Mouse (Mus musculus) gonadal fat pad, adult 2 months (tissue): ENCODE measurements around the gene Fut1. TPM values are rescaled to one million over a fixed set of nuclear protein-coding genes. Genes with fewer than 3 reads are reported as not detected.

Experiments used
- DNase-seq: peaks from one replicate; pipeline ENCODE4 v3.0.0-alpha.2; 2012; ENCODE audit warnings: low read depth
- polyA plus RNA-seq: library from polyadenylated mRNA; depleted of rRNA; stranded (reverse); fragments of >200 nt; gene quantifications from 2 replicates; pipeline ENCODE4 v1.2.3, GENCODE M21; 2012; rRNA removed

The Fut1 gene
- polyA plus RNA-seq, 1 experiment = 24.1 TPM

- DNase-seq = no peak
These were observed 50.7 kb downstream of the Fut1 start for GRCm38 (mm10) chr7:45667761-45668160.

GRCm38 (mm10) chr7:45668921-45669320, 51.8 kb downstream of the Fut1 start:
- no peak for DNase-seq

Other genes with a start within 250 kb of the Fut1 start
- 5.7 and 7.2 TPM in 2 replicates for gene Lin7b, start 246.7 kb upstream of the Fut1 start, polyA plus RNA-seq
- 216 and 217 TPM in 2 replicates for gene Snrnp70, start 221.5 kb upstream of the Fut1 start, polyA plus RNA-seq
- 0.27 and 0.28 TPM in 2 replicates for gene Kcna7, start 211.6 kb upstream of the Fut1 start, polyA plus RNA-seq
- gene Ntf5, start 203.6 kb upstream of the Fut1 start, polyA plus RNA-seq = 1.8 and 2.6 TPM in 2 replicates
- gene Lhb, start 196.5 kb upstream of the Fut1 start, polyA plus RNA-seq = 0.80 and 2.1 TPM in 2 replicates
- 75.3 and 76.4 TPM in 2 replicates for gene Gys1, start 182.4 kb upstream of the Fut1 start, polyA plus RNA-seq
- 46.0 and 47.8 TPM in 2 replicates for gene Ruvbl2, start 179.2 kb upstream of the Fut1 start, polyA plus RNA-seq
- gene Ftl1, start 157.4 kb upstream of the Fut1 start, polyA plus RNA-seq = 2,754 and 3,247 TPM in 2 replicates
- 92.8 and 104 TPM in 2 replicates for gene Bax, start 150.4 kb upstream of the Fut1 start, polyA plus RNA-seq
- gene Tulp2, start 135.4 kb upstream of the Fut1 start, polyA plus RNA-seq = 2.5 and 2.6 TPM in 2 replicates
- gene Gm45808, start 130.5 kb upstream of the Fut1 start, polyA plus RNA-seq = 1.2 and 6.9 TPM in 2 replicates
- gene Dhdh, start 128.5 kb upstream of the Fut1 start, polyA plus RNA-seq = 15.6 and 16.4 TPM in 2 replicates
- 540 and 702 TPM in 2 replicates for gene Nucb1, start 106.9 kb upstream of the Fut1 start, polyA plus RNA-seq
- 19.6 and 24.0 TPM in 2 replicates for gene Ppp1r15a, start 91.0 kb upstream of the Fut1 start, polyA plus RNA-seq
- 13.5 and 13.9 TPM in 2 replicates for gene Plekha4, start 91.0 kb upstream of the Fut1 start, polyA plus RNA-seq
- 2.6 and 6.3 TPM in 2 replicates for gene Hsd17b14, start 62.4 kb upstream of the Fut1 start, polyA plus RNA-seq
- 111 and 127 TPM in 2 replicates for gene Bcat2, start 47.1 kb upstream of the Fut1 start, polyA plus RNA-seq
- gene Fgf21, start 1.8 kb upstream of the Fut1 start, polyA plus RNA-seq = 2.0 TPM in 2 replicates
- gene Izumo1, start 4.5 kb downstream of the Fut1 start, polyA plus RNA-seq = 0.58 and 0.75 TPM in 2 replicates
- 24.9 and 25.9 TPM in 2 replicates for gene Rasip1, start 10.2 kb downstream of the Fut1 start, polyA plus RNA-seq
- gene Mamstr, start 22.7 kb downstream of the Fut1 start, polyA plus RNA-seq = 6.1 and 7.7 TPM in 2 replicates
- gene Fut2, start 49.1 kb downstream of the Fut1 start, polyA plus RNA-seq = 1.1 and 2.9 TPM in 2 replicates
- gene Ntn5, start 66.7 kb downstream of the Fut1 start, polyA plus RNA-seq = 0.85 and 2.7 TPM in 2 replicates
- gene Sec1, start 77.1 kb downstream of the Fut1 start, polyA plus RNA-seq = 1.7 and 2.8 TPM in 2 replicates
- gene Car11, start 82.6 kb downstream of the Fut1 start, polyA plus RNA-seq = 9.1 and 11.8 TPM in 2 replicates
- 31.0 and 50.0 TPM in 2 replicates for gene Dbp, start 87.8 kb downstream of the Fut1 start, polyA plus RNA-seq
- 1,223 and 1,429 TPM in 2 replicates for gene Rpl18, start 98.2 kb downstream of the Fut1 start, polyA plus RNA-seq
- 50.0 and 52.1 TPM in 2 replicates for gene Sphk2, start 100.7 kb downstream of the Fut1 start, polyA plus RNA-seq
- gene Fam83e, start 103.9 kb downstream of the Fut1 start, polyA plus RNA-seq = 2.6 and 2.7 TPM in 2 replicates
- 0.93 and 1.3 TPM in 2 replicates for gene Spaca4, start 108.5 kb downstream of the Fut1 start, polyA plus RNA-seq
- gene Lmtk3, start 166.4 kb downstream of the Fut1 start, polyA plus RNA-seq = 2.7 and 3.6 TPM in 2 replicates
- gene Sult2b1, start 167.4 kb downstream of the Fut1 start, polyA plus RNA-seq = 22.6 and 37.0 TPM in 2 replicates
- gene Cyth2, start 197.3 kb downstream of the Fut1 start, polyA plus RNA-seq = 51.1 and 56.9 TPM in 2 replicates
- gene Kcnj14, start 207.5 kb downstream of the Fut1 start, polyA plus RNA-seq = 1.4 and 15.1 TPM in 2 replicates
- gene Grwd1, start 213.7 kb downstream of the Fut1 start, polyA plus RNA-seq = 11.4 and 13.8 TPM in 2 replicates